Mouse (Mus musculus) adrenal gland, adult 2 months (tissue): ENCODE data around the gene Olfr98. TPM values are rescaled to one million over a fixed set of nuclear protein-coding genes. Genes with fewer than 3 reads are reported as not detected.

Experiments used
- polyA plus RNA-seq: library from polyadenylated mRNA; depleted of rRNA; stranded (reverse); fragments of >200 nt; gene quantifications from 2 replicates; pipeline ENCODE4 v1.2.3, GENCODE M21; 2012; rRNA removed
- total RNA-seq, 2 experiments: library from RNA; stranded (reverse); gene quantifications; 2 replicates each; pipeline ENCODE4 v1.2.3; 2021

Olfr98 gene
- total and polyA plus RNA-seq, 3 experiments = not detected

Other genes with a start within 250 kb of the Olfr98 start
- not detected for gene Mog, start 240.4 kb downstream of the Olfr98 start, total RNA-seq
- gene Mog, start 240.4 kb downstream of the Olfr98 start, polyA plus RNA-seq = not detected in 2 replicates
- 10 to 100 TPM; 22.5 to 25.7 TPM for gene Gabbr1, start 217.8 kb downstream of the Olfr98 start, total RNA-seq
- 28.3 and 29.1 TPM in 2 replicates for gene Gabbr1, start 217.8 kb downstream of the Olfr98 start, polyA plus RNA-seq
- not detected for gene Olfr90, start 175.2 kb downstream of the Olfr98 start, total RNA-seq
- not detected in 2 replicates for gene Olfr90, start 175.2 kb downstream of the Olfr98 start, polyA plus RNA-seq
- gene Olfr91, start 165.5 kb downstream of the Olfr98 start, total RNA-seq = not detected
- gene Olfr91, start 165.5 kb downstream of the Olfr98 start, polyA plus RNA-seq = not detected in 2 replicates
- not detected for gene Olfr92, start 143.7 kb downstream of the Olfr98 start, total RNA-seq
- gene Olfr92, start 143.7 kb downstream of the Olfr98 start, polyA plus RNA-seq = not detected in 2 replicates
- not detected for gene Olfr93, start 102.3 kb downstream of the Olfr98 start, total RNA-seq
- gene Olfr93, start 102.3 kb downstream of the Olfr98 start, polyA plus RNA-seq = not detected in 2 replicates
- gene Ubd, start 69.9 kb downstream of the Olfr98 start, total RNA-seq = not detected
- gene Ubd, start 69.9 kb downstream of the Olfr98 start, polyA plus RNA-seq = not detected in 2 replicates
- gene Olfr94, start 62.8 kb downstream of the Olfr98 start, total RNA-seq = not detected
- gene Olfr94, start 62.8 kb downstream of the Olfr98 start, polyA plus RNA-seq = not detected in 2 replicates
- gene Olfr95, start 50.6 kb downstream of the Olfr98 start, total RNA-seq = not detected
- not detected in 2 replicates for gene Olfr95, start 50.6 kb downstream of the Olfr98 start, polyA plus RNA-seq
- gene Olfr96, start 43.6 kb downstream of the Olfr98 start, total RNA-seq = not detected
- not detected in 2 replicates for gene Olfr96, start 43.6 kb downstream of the Olfr98 start, polyA plus RNA-seq
- gene Olfr97, start 26.4 kb downstream of the Olfr98 start, total RNA-seq = not detected
- gene Olfr97, start 26.4 kb downstream of the Olfr98 start, polyA plus RNA-seq = not detected in 2 replicates
- gene H2-M3, start 6.5 kb upstream of the Olfr98 start, total RNA-seq = 1 to 10 TPM; 3.3 to 6.6 TPM
- 3.5 and 4.3 TPM in 2 replicates for gene H2-M3, start 6.5 kb upstream of the Olfr98 start, polyA plus RNA-seq
- not detected for gene Olfr99, start 19.7 kb upstream of the Olfr98 start, total RNA-seq
- not detected in 2 replicates for gene Olfr99, start 19.7 kb upstream of the Olfr98 start, polyA plus RNA-seq
- gene Olfr101, start 40.6 kb upstream of the Olfr98 start, total RNA-seq = not detected
- gene Olfr101, start 40.6 kb upstream of the Olfr98 start, polyA plus RNA-seq = not detected in 2 replicates
- not detected for gene Olfr102, start 53.3 kb upstream of the Olfr98 start, total RNA-seq
- gene Olfr102, start 53.3 kb upstream of the Olfr98 start, polyA plus RNA-seq = not detected in 2 replicates
- gene Olfr103, start 75.9 kb upstream of the Olfr98 start, total RNA-seq = not detected
- gene Olfr103, start 75.9 kb upstream of the Olfr98 start, polyA plus RNA-seq = not detected in 2 replicates
- gene Olfr104-ps, start 95.8 kb upstream of the Olfr98 start, total RNA-seq = not detected
- not detected in 2 replicates for gene Olfr104-ps, start 95.8 kb upstream of the Olfr98 start, polyA plus RNA-seq
- gene Olfr105-ps, start 115.3 kb upstream of the Olfr98 start, total RNA-seq = not detected
- not detected in 2 replicates for gene Olfr105-ps, start 115.3 kb upstream of the Olfr98 start, polyA plus RNA-seq
- not detected for gene Olfr106-ps, start 126.6 kb upstream of the Olfr98 start, total RNA-seq
- not detected in 2 replicates for gene Olfr106-ps, start 126.6 kb upstream of the Olfr98 start, polyA plus RNA-seq
- not detected for gene Olfr107, start 135.5 kb upstream of the Olfr98 start, total RNA-seq
- gene Olfr107, start 135.5 kb upstream of the Olfr98 start, polyA plus RNA-seq = not detected in 2 replicates
- gene Olfr108, start 181.7 kb upstream of the Olfr98 start, total RNA-seq = not detected
- not detected in 2 replicates for gene Olfr108, start 181.7 kb upstream of the Olfr98 start, polyA plus RNA-seq
- not detected for gene Olfr109, start 195.2 kb upstream of the Olfr98 start, total RNA-seq
- gene Olfr109, start 195.2 kb upstream of the Olfr98 start, polyA plus RNA-seq = not detected in 2 replicates
- 1 to 10 TPM in 1 of 2 experiments, under 1 TPM in 1; 0.43 to 1.7 TPM for gene H2-M2, start 219.8 kb upstream of the Olfr98 start, total RNA-seq
- 0.62 and 0.90 TPM in 2 replicates for gene H2-M2, start 219.8 kb upstream of the Olfr98 start, polyA plus RNA-seq
- not detected for gene Olfr110, start 228.7 kb upstream of the Olfr98 start, total RNA-seq
- gene Olfr110, start 228.7 kb upstream of the Olfr98 start, polyA plus RNA-seq = 0.09 and 0.11 TPM in 2 replicates
- gene Olfr111, start 244.3 kb upstream of the Olfr98 start, total RNA-seq = under 1 TPM; 0.14 to 0.17 TPM
- gene Olfr111, start 244.3 kb upstream of the Olfr98 start, polyA plus RNA-seq = 0.09 and 0.73 TPM in 2 replicates